Mouse (Mus musculus): ENCODE data around the gene Nfil3. TPM values are rescaled to one million over a fixed set of nuclear protein-coding genes. Genes with fewer than 3 reads are reported as not detected.

Nfil3 gene
- total and polyA plus RNA-seq, 3 experiments = 0.35 to 0.93 TPM; not detected in 1

GRCm38 (mm10) chr13:52974676-52975075 lies 6.2 kb downstream of the Nfil3 start:
- Histone ChIP-seq H3K79me2 (ENCODE audit: control insufficient read depth, insufficient read depth, low read length, poor library complexity) (no peaks in the 10 kb centered on the region), H3K9ac (ENCODE audit: control insufficient read depth, low read depth, low read length, poor library complexity, severe bottlenecking) (no peak overlapping the region), H3K36me3 (ENCODE audit: control insufficient read depth in 1 of 2, insufficient read depth in 2 of 2, low read length in 2 of 2) (no peaks in the 10 kb centered on the region), H3K27me3 (ENCODE audit: control insufficient read depth in 1 of 2, insufficient read depth in 2 of 2, low read length in 2 of 2) (no peaks in the 10 kb centered on the region), H3K9me3 (replicated peaks; ENCODE audit: insufficient read depth, low read length) (no peaks in the 10 kb centered on the region), H3K27ac (ENCODE audit: control insufficient read depth, low read depth, low read length) (no peak overlapping the region), H3K4me1 (ENCODE audit: control insufficient read depth in 1 of 2, insufficient read depth in 2 of 2, low read length in 2 of 2) (no peaks in the 10 kb centered on the region; a peak in 1 of 4 replicates), H3K4me3 (ENCODE audit: control insufficient read depth in 1 of 2, insufficient read depth in 1 of 2, low read depth in 2 of 2, low read length in 2 of 2) (no peak overlapping the region)
- no peak for DNase-seq (ENCODE audit: low read depth, low spot score)
- TF ChIP-seq CTCF (IDR thresholded peaks at IDR 0.05 in 2 of 3, conservative IDR thresholded peaks at IDR 0.05 in 1 of 3; ENCODE audit: control insufficient read depth in 1 of 3, insufficient read depth in 1 of 3, low read depth in 2 of 3, low read length in 3 of 3, poor library complexity in 1 of 3, severe bottlenecking in 1 of 3) = no peak
- no peak for TF ChIP-seq ETS1 (IDR thresholded peaks at IDR 0.05; ENCODE audit: low read depth, low read length)
- no peak for TF ChIP-seq MAX (IDR thresholded peaks at IDR 0.05; ENCODE audit: low read length)
- no peak for TF ChIP-seq MXI1 (IDR thresholded peaks at IDR 0.05; ENCODE audit: low read depth, low read length)
- no peak for TF ChIP-seq RCOR1 (IDR thresholded peaks at IDR 0.05; ENCODE audit: low read depth, low read length)
- no peak for TF ChIP-seq GATA1 (IDR thresholded peaks at IDR 0.05; ENCODE audit: low read depth, low read length)
- TF ChIP-seq SIN3A (IDR thresholded peaks at IDR 0.05; ENCODE audit: low read length) = no peak
- TF ChIP-seq ZC3H11A (IDR thresholded peaks at IDR 0.05; ENCODE audit: low read depth, low read length) = no peak
- no peak for TF ChIP-seq UBTF (IDR thresholded peaks at IDR 0.05; ENCODE audit: borderline replicate concordance, insufficient read depth, low read depth, low read length)

- Histone ChIP-seq H3K4me1 (ENCODE audit: control insufficient read depth in 1 of 2, insufficient read depth in 2 of 2, low read length in 2 of 2) (no peaks in the 10 kb centered on the region; a peak in 1 of 4 replicates), H3K9ac (ENCODE audit: control insufficient read depth, low read depth, low read length, poor library complexity, severe bottlenecking) (no peak overlapping the region), H3K79me2 (ENCODE audit: control insufficient read depth, insufficient read depth, low read length, poor library complexity) (no peaks in the 10 kb centered on the region), H3K27me3 (ENCODE audit: control insufficient read depth in 1 of 2, insufficient read depth in 2 of 2, low read length in 2 of 2) (no peaks in the 10 kb centered on the region), H3K36me3 (ENCODE audit: control insufficient read depth in 1 of 2, insufficient read depth in 2 of 2, low read length in 2 of 2) (no peaks in the 10 kb centered on the region), H3K4me3 (ENCODE audit: control insufficient read depth in 1 of 2, insufficient read depth in 1 of 2, low read depth in 2 of 2, low read length in 2 of 2) (no peak overlapping the region), H3K9me3 (replicated peaks; ENCODE audit: insufficient read depth, low read length) (no peaks in the 10 kb centered on the region), H3K27ac (ENCODE audit: control insufficient read depth, low read depth, low read length) (no peak overlapping the region)
- DNase-seq (ENCODE audit: low read depth, low spot score) = no peak
- TF ChIP-seq MXI1 (IDR thresholded peaks at IDR 0.05; ENCODE audit: low read depth, low read length) (no peak), BHLHE40 (IDR thresholded peaks at IDR 0.05; ENCODE audit: borderline replicate concordance, low read depth, low read length) (no peak), SMC3 (IDR thresholded peaks at IDR 0.05; ENCODE audit: low read depth, low read length) (no peak), POLR2A (IDR thresholded peaks at IDR 0.05; ENCODE audit: control insufficient read depth in 1 of 2, insufficient read depth in 1 of 2, low read depth in 1 of 2, low read length in 2 of 2, poor library complexity in 1 of 2) (no peak), KAT2A (conservative IDR thresholded peaks at IDR 0.05; ENCODE audit: low read depth, low read length) (no peak), MAFK (IDR thresholded peaks at IDR 0.05; ENCODE audit: borderline replicate concordance, low read depth, low read length) (no peak), GABPA (IDR thresholded peaks at IDR 0.05; ENCODE audit: low read depth, low read length) (no peak), POLR2AphosphoS5 (IDR thresholded peaks at IDR 0.05; ENCODE audit: borderline replicate concordance, low read depth, low read length) (no peak), NELFE (IDR thresholded peaks at IDR 0.05; ENCODE audit: low read depth, low read length) (no peak), ZKSCAN1 (IDR thresholded peaks at IDR 0.05; ENCODE audit: low read depth, low read length) (no peak), E2F4 (IDR thresholded peaks at IDR 0.05; ENCODE audit: borderline replicate concordance, low read depth, low read length) (no peak), CHD2 (IDR thresholded peaks at IDR 0.05; ENCODE audit: low read length) (no peak), RCOR1 (IDR thresholded peaks at IDR 0.05; ENCODE audit: low read depth, low read length) (no peak), NRF1 (IDR thresholded peaks at IDR 0.05; ENCODE audit: insufficient read depth, low read depth, low read length, poor library complexity, severe bottlenecking) (no peak)
Observed at GRCm38 (mm10) chr13:52973427-52973826, 7.4 kb downstream of the Nfil3 start.
